Comparison of ENCODE assay signal across 8 mouse cellular contexts in the genomic region with DNA sequence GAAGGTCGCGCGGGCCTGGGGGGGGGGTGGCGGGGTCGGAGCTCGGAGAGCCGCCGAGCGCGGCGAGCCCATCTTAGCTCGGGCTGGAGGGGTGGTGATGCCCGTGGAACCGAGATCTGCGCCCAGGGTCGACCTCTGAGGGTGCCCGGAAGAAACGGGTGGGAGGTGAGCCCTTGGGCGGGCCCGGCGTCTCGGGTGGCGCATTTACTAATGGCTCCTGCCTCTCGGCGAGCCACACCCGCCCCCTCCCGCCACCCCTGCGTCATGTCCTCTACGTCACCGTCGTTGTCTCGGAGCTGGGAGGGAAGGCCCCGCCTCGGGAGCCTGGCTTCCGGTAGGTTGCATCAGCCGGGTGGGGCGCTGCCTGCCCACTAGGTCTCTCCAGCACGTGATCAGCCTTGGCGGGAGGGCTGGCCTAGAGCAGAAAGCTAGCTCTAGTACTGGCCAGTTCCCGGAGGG. TPM values are rescaled to one million over a fixed set of nuclear protein-coding genes. Genes with fewer than 3 reads are reported as not detected.
DNase-seq lines count a peak whose midpoint lies in the region; ATAC-seq and TF ChIP-seq lines count a peak whose summit lies in the region.

No protein-coding gene starts in this region.

- H3K9me3 ChIP-seq in hindbrain, embryonic 14.5 days (ENCODE audit: control insufficient read depth, low read length) = no peaks in the 10 kb centered on the region

- peak overlapping the region; percentile 86 for H3K9ac ChIP-seq in hindbrain, embryonic 14.5 days

- H3K4me3 ChIP-seq in hindbrain, embryonic 14.5 days (replicated peaks; ENCODE audit: low read length) = peak overlapping the region; percentile 69

- peak; percentile 87 for DNase-seq in Patski (ENCODE audit: low read depth, low spot score)
- peak; percentile 96 to 97 for DNase-seq in cerebellum, postnatal 14 days
- peak; percentile 88 to 92 for DNase-seq in frontal cortex, postnatal 14 days (ENCODE audit: low spot score in 2 of 2)
- peak; percentile 95 for DNase-seq in hindbrain, embryonic 14.5 days (ENCODE audit: low spot score)
- peak; percentile 92 to 93 for DNase-seq in layer of hippocampus, postnatal 36 days
- peak; percentile 99 for DNase-seq in lung, postnatal 36 days
- peak; percentile 98 for DNase-seq in retina, postnatal 1 day
- peak; percentile 78 to 96 for DNase-seq in urinary bladder, adult 18-20 months (ENCODE audit: low spot score in 2 of 2)

- peaks cover 6% of the 10 kb centered on the region for H3K4me1 ChIP-seq in hindbrain, embryonic 14.5 days (replicated peaks; ENCODE audit: control insufficient read depth, insufficient read depth, low read length)

- TF ChIP-seq CTCF in Patski (IDR thresholded peaks at IDR 0.05) = no peak

- POLR2A ChIA-PET in Patski (lab: Charles Lee) = interaction anchor here (0.7 to 1.1 kb wide), 4 partner anchors 9 to 1154 kb away, joined by 3 to 5 read pairs (median 4); no protein-coding TSS in a partner anchor

- in situ Hi-C loops in Patski (cut with MboI; ENCODE audit: low pct_unique_long_range_greater_than_20kb) = no loop called here

- peak overlapping the region; percentile 91 for H3K4me2 ChIP-seq in hindbrain, embryonic 14.5 days (replicated peaks)

- H3K36me3 ChIP-seq in hindbrain, embryonic 14.5 days (replicated peaks; ENCODE audit: control insufficient read depth, insufficient read depth) = peaks cover 21% of the 10 kb centered on the region

- peak overlapping the region; percentile 97 for H3K27ac ChIP-seq in hindbrain, embryonic 14.5 days

- CTCF ChIA-PET in Patski (lab: Charles Lee) = no interaction called here

- ATAC-seq in Patski = peak; percentile 74
- ATAC-seq in hindbrain, embryonic 14.5 days (ENCODE audit: low FRiP score) = peak; percentile 84

- no peaks in the 10 kb centered on the region for H3K27me3 ChIP-seq in Patski
- H3K27me3 ChIP-seq in hindbrain, embryonic 14.5 days (ENCODE audit: control insufficient read depth, insufficient read depth, low read length) = no peaks in the 10 kb centered on the region

- WGBS in hindbrain, embryonic 14.5 days = 1% methylated on average over 39 of the region's 40 CpGs

RNA-seq across cellular contexts. Expression of gene Eif1, which starts 0.5 kb away (rescaled TPM):
- 674 TPM for polyA plus RNA-seq in Patski (2021)
- 1,239 and 1,372 TPM in 2 replicates for polyA plus RNA-seq in hindbrain, embryonic 14.5 days (2014; fragmentation: Nextera tagmentation; extraction: Ambion mirVana)
- total RNA-seq in layer of hippocampus, postnatal 36 days (2021) = 100 to 1,000 TPM; 775 to 777 TPM

RNA-seq across cellular contexts. Expression of gene Gast, which starts 14.0 kb away (rescaled TPM):
- polyA plus RNA-seq in Patski (2021) = not detected
- polyA plus RNA-seq in hindbrain, embryonic 14.5 days (2014; fragmentation: Nextera tagmentation; extraction: Ambion mirVana) = 0.50 TPM in 1 of 2 replicates, not detected in the other
- not detected for total RNA-seq in layer of hippocampus, postnatal 36 days (2021)

RNA-seq across cellular contexts. Expression of gene Hap1, which starts 35.7 kb away (rescaled TPM):
- 23.9 TPM for polyA plus RNA-seq in Patski (2021)
- 105 and 137 TPM in 2 replicates for polyA plus RNA-seq in hindbrain, embryonic 14.5 days (2014; fragmentation: Nextera tagmentation; extraction: Ambion mirVana)
- 100 to 1,000 TPM; 148 to 154 TPM for total RNA-seq in layer of hippocampus, postnatal 36 days (2021)

RNA-seq across cellular contexts. Expression of gene Krt42, which starts 50.5 kb away (rescaled TPM):
- 0.08 TPM for polyA plus RNA-seq in Patski (2021)
- polyA plus RNA-seq in hindbrain, embryonic 14.5 days (2014; fragmentation: Nextera tagmentation; extraction: Ambion mirVana) = not detected in 2 replicates
- not detected for total RNA-seq in layer of hippocampus, postnatal 36 days (2021)

RNA-seq across cellular contexts. Expression of gene Krt17, which starts 59.4 kb away (rescaled TPM):
- 0.10 TPM for polyA plus RNA-seq in Patski (2021)
- polyA plus RNA-seq in hindbrain, embryonic 14.5 days (2014; fragmentation: Nextera tagmentation; extraction: Ambion mirVana) = 0.13 and 0.16 TPM in 2 replicates
- not detected for total RNA-seq in layer of hippocampus, postnatal 36 days (2021)

Comparison
In these comparisons a context has a peak if more than half of its experiments do, and no peak if none do; other contexts are left out.
1. Peak in every context shown above with its lines: DNase-seq, ATAC-seq, H3K4me3 ChIP-seq and H3K27ac ChIP-seq.